Mouse (Mus musculus) thymus, adult 2 months (tissue): Measurements from ENCODE around the gene Rbms3.

Experiments used
- CTCF ChIP-seq: fragments of 200-500 bp; IDR thresholded peaks from 2 replicates; pipeline ENCODE4 v1.5.1; 2012; ENCODE audit warnings: mild to moderate bottlenecking, control low read depth, low read length, moderate library complexity, borderline replicate concordance; ENCODE audit not compliant: control insufficient read depth, poor library complexity, insufficient read depth; ENCODE audit errors: extremely low read depth
- POLR2A ChIP-seq: fragments of 200-500 bp; IDR thresholded peaks from 2 replicates; pipeline ENCODE4 v1.6.1; 2012; ENCODE audit warnings: mild to moderate bottlenecking, low read length, control low read depth, moderate library complexity; ENCODE audit not compliant: control insufficient read depth, poor library complexity, insufficient read depth; ENCODE audit errors: extremely low read depth

GRCm38 (mm10) chr9:116640302-116640679 lies 989.4 kb downstream of the Rbms3 start:
- TF ChIP-seq POLR2A (no peak), CTCF (no peak)
